Mouse (Mus musculus): ENCODE results near the gene Gm11114. TPM values are rescaled to one million over a fixed set of nuclear protein-coding genes. Genes with fewer than 3 reads are reported as not detected.

Gene Gm11114
- total RNA-seq, 2 experiments from 2014 or later = not detected

DNA sequence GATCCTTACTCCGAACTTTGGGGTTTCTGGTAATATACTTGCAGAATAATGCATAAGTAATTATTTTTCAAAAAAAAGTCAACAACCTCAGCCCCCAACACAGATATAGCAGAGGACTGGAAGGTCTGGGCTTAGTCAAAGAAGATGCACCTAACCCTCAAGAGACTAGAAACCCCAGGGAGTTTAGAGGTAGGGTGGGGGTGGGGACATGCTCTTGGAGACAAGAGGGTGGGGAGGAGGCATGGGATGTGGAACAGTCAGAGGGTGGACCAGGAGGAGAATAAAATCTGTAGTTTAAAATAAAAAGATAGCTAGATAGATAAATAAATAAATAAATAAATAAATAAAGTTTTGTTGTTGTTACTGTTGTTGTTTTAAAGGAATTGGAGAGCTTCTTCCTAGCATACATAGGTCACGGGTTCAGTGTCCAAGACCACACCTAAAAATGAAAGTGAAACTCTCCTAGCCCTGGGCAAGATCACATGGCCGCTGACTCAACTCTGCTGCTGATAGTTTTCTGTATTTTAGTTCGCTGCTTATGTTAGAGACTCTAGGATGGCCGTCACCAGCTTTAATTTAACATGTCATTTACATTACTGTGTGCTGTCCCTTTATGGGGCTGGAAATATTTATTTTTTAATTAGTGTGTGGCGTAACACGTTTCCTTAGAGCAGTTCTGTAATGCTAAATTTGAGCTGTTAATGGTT is 44.7 kb downstream of the Gm11114 start:
- no peak for DNase-seq (ENCODE audit: low spot score in 2 of 2)

Other genes starting within 250 kb of the Gm11114 start
- gene Tent5a, start 14.6 kb downstream of the Gm11114 start, total RNA-seq (2021) = 10 to 100 TPM; 12.7 to 14.2 TPM